Mouse (Mus musculus) testis, adult 2 months (tissue): ENCODE data around the gene Zmat3.

Experiments used
- CTCF ChIP-seq: fragments of 200-500 bp; IDR thresholded peaks from 2 replicates; pipeline ENCODE4 v1.5.1; 2012; ENCODE audit warnings: low read depth, mild to moderate bottlenecking, inconsistent platforms, low read length, moderate library complexity; ENCODE audit not compliant: control insufficient read depth, insufficient read depth, insufficient replicate concordance
- POLR2A ChIP-seq: fragments of 200-500 bp; IDR thresholded peaks from 2 replicates; pipeline ENCODE4 v1.6.1; 2012; ENCODE audit warnings: low read depth, mild to moderate bottlenecking, inconsistent platforms, low read length, moderate library complexity; ENCODE audit not compliant: control insufficient read depth

DNA sequence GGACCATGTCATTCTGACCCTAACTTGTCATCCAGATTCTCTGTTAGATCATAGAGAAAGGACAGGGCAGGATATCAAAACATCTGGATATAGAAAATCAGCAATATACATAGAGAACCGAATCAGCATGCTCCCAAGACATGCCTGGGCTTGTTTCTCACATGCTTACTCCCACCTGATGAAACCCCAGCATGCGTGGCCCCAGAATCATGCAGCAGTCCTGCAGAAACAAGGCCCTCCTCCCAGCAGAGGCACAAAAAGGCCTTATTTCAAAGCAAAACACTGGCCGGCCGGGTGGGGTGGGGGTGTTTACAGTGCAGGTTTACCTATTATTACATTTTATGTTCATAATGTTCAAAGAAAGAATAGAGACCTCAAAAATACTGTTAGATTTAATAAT is 1.6 kb downstream of the Zmat3 start:
- TF ChIP-seq CTCF (no peak), POLR2A (no peak)
